Mouse (Mus musculus) neural tube, embryonic 15.5 days (tissue): Measurements from ENCODE around the gene Sspn. TPM values are rescaled to one million over a fixed set of nuclear protein-coding genes. Genes with fewer than 3 reads are reported as not detected.

ENCODE experiments used
- ATAC-seq: fragments of 200-750 bp; cut with Nextera tagmentation; 2 replicates; pipeline ENCODE4 v1.8.0; 2017; ENCODE audit warnings: mild to moderate bottlenecking, moderate TSS enrichment, moderate library complexity; ENCODE audit not compliant: low FRiP score
- H3K27ac ChIP-seq: fragments of 300-500 bp; sonication (generic); replicated peaks from 2 replicates; pipeline ENCODE4 v1.5.1; 2015; ENCODE audit warnings: mild to moderate bottlenecking, inconsistent platforms
- H3K27me3 ChIP-seq: fragments of 300-500 bp; sonication (generic); replicated peaks from 2 replicates; pipeline ENCODE4 v1.6.1; 2015; ENCODE audit warnings: inconsistent platforms
- H3K36me3 ChIP-seq: fragments of 300-500 bp; sonication (generic); 2 replicates; pipeline ENCODE4 v1.6.1; 2015; ENCODE audit warnings: inconsistent platforms
- H3K4me1 ChIP-seq: fragments of 300-500 bp; sonication (generic); 2 replicates; pipeline ENCODE4 v1.6.1; 2015; ENCODE audit warnings: inconsistent platforms
- H3K4me2 ChIP-seq: fragments of 300-500 bp; sonication (generic); 2 replicates; pipeline ENCODE4 v1.6.1; 2015; ENCODE audit warnings: inconsistent platforms, mild to moderate bottlenecking, moderate library complexity
- H3K4me3 ChIP-seq: fragments of 300-500 bp; sonication (generic); replicated peaks from 2 replicates; pipeline ENCODE4 v1.5.1; 2015; ENCODE audit warnings: mild to moderate bottlenecking, inconsistent platforms
- H3K9ac ChIP-seq: fragments of 300-500 bp; sonication (generic); replicated peaks from 2 replicates; pipeline ENCODE4 v1.6.1; 2015; ENCODE audit warnings: mild to moderate bottlenecking, inconsistent platforms
- H3K9me3 ChIP-seq: fragments of 300-500 bp; sonication (generic); replicated peaks from 2 replicates; pipeline ENCODE4 v1.6.1; 2016; ENCODE audit warnings: inconsistent platforms
- WGBS: fragments of 180-500 bp; shearing (Covaris S2); methylation state at CpG from one replicate; pipeline ENCODE4 v1.1.7; 2015; ENCODE audit warnings: mixed read lengths; 5-methylcytosine and 5-hydroxymethylcytosine counted together
- polyA plus RNA-seq: library from polyadenylated mRNA; unstranded; fragments of >200 nt; fragmentation: Nextera tagmentation; extraction: Ambion mirVana; gene quantifications from 2 replicates; pipeline ENCODE4 v1.2.1, GENCODE M21; 2015

The Sspn gene
- polyA plus RNA-seq, 1 experiment from 2014 or later = 5.1 TPM

- Histone ChIP-seq H3K9ac (no peak overlapping the region), H3K4me3 (no peak overlapping the region), H3K9me3 (no peaks in the 10 kb centered on the region), H3K4me2 (no peak overlapping the region), H3K27me3 (no peaks in the 10 kb centered on the region), H3K27ac (no peak overlapping the region), H3K36me3 (no peaks in the 10 kb centered on the region), H3K4me1 (peaks cover 8% of the 10 kb centered on the region; the same call in 1 of the 2 replicates)
- WGBS = 79% methylated on average over 13 of the region's 13 CpGs
- no peak for ATAC-seq
These were observed 32.5 kb downstream of the Sspn start for GRCm38 (mm10) chr6:145963966-145964365.

GRCm38 (mm10) chr6:145967693-145968092 is 36.3 kb downstream of the Sspn start:
- no peak overlapping the region for H3K4me3 ChIP-seq
- H3K9ac ChIP-seq = no peak overlapping the region
- no peak for ATAC-seq
- H3K27ac ChIP-seq = no peak overlapping the region
- H3K27me3 ChIP-seq = no peaks in the 10 kb centered on the region
- H3K4me2 ChIP-seq = no peak overlapping the region
- H3K9me3 ChIP-seq = no peaks in the 10 kb centered on the region
- WGBS = 79% methylated on average over 8 of the region's 8 CpGs
- no peaks in the 10 kb centered on the region for H3K36me3 ChIP-seq
- peaks cover 5% of the 10 kb centered on the region; the same call in 1 of the 2 replicates for H3K4me1 ChIP-seq

GRCm38 (mm10) chr6:145968301-145968818 is 36.9 kb downstream of the Sspn start:
- no peak for ATAC-seq
- H3K36me3 ChIP-seq = no peaks in the 10 kb centered on the region
- H3K9ac ChIP-seq = no peak overlapping the region
- 74% methylated on average over 7 of the region's 7 CpGs for WGBS
- H3K27me3 ChIP-seq = no peaks in the 10 kb centered on the region
- H3K9me3 ChIP-seq = no peaks in the 10 kb centered on the region
- no peak overlapping the region for H3K4me3 ChIP-seq
- no peak overlapping the region for H3K4me2 ChIP-seq
- H3K4me1 ChIP-seq = peaks cover 5% of the 10 kb centered on the region; the same call in 1 of the 2 replicates
- no peak overlapping the region for H3K27ac ChIP-seq

GRCm38 (mm10) chr6:145968821-145969220 is 37.4 kb downstream of the Sspn start:
- no peak overlapping the region for H3K9ac ChIP-seq
- no peak for ATAC-seq
- no peaks in the 10 kb centered on the region for H3K36me3 ChIP-seq
- no peak overlapping the region for H3K27ac ChIP-seq
- H3K4me2 ChIP-seq = no peak overlapping the region
- no peaks in the 10 kb centered on the region for H3K27me3 ChIP-seq
- no peaks in the 10 kb centered on the region for H3K9me3 ChIP-seq
- H3K4me1 ChIP-seq = peaks cover 5% of the 10 kb centered on the region; the same call in 1 of the 2 replicates
- WGBS = 63% methylated on average over 10 of the region's 10 CpGs
- no peak overlapping the region for H3K4me3 ChIP-seq

- no peak for ATAC-seq
- Histone ChIP-seq H3K4me2 (no peak overlapping the region), H3K27ac (no peak overlapping the region), H3K9me3 (no peaks in the 10 kb centered on the region), H3K4me3 (no peak overlapping the region), H3K4me1 (peaks cover 5% of the 10 kb centered on the region; the same call in 1 of the 2 replicates), H3K36me3 (no peaks in the 10 kb centered on the region), H3K27me3 (no peaks in the 10 kb centered on the region), H3K9ac (no peak overlapping the region)
- 76% methylated on average over 5 of the region's 5 CpGs for WGBS
These were observed 38.1 kb downstream of the Sspn start for GRCm38 (mm10) chr6:145969572-145969971.

GRCm38 (mm10) chr6:145972107-145972506 is 40.7 kb downstream of the Sspn start:
- WGBS = 81% methylated on average over 4 of the region's 4 CpGs
- no peaks in the 10 kb centered on the region for H3K27me3 ChIP-seq
- no peak overlapping the region for H3K4me2 ChIP-seq
- no peaks in the 10 kb centered on the region for H3K36me3 ChIP-seq
- no peak overlapping the region for H3K9ac ChIP-seq
- H3K4me3 ChIP-seq = no peak overlapping the region
- H3K4me1 ChIP-seq = peaks cover 5% of the 10 kb centered on the region; the same call in 1 of the 2 replicates
- ATAC-seq = no peak
- no peak overlapping the region for H3K27ac ChIP-seq
- no peaks in the 10 kb centered on the region for H3K9me3 ChIP-seq

- H3K4me1 ChIP-seq = peaks cover 5% of the 10 kb centered on the region; the same call in 1 of the 2 replicates
- ATAC-seq = no peak
- WGBS = 93% methylated on average over 6 of the region's 6 CpGs
These were observed 41.4 kb downstream of the Sspn start for GRCm38 (mm10) chr6:145972836-145973235.

GRCm38 (mm10) chr6:145973356-145973755 is 41.9 kb downstream of the Sspn start:
- no peaks in the 10 kb centered on the region for H3K36me3 ChIP-seq
- no peak overlapping the region for H3K9ac ChIP-seq
- H3K9me3 ChIP-seq = no peaks in the 10 kb centered on the region
- ATAC-seq = no peak
- no peak overlapping the region for H3K4me3 ChIP-seq
- WGBS = 72% methylated on average over 5 of the region's 5 CpGs
- H3K4me1 ChIP-seq = no peaks in the 10 kb centered on the region
- no peak overlapping the region for H3K27ac ChIP-seq
- H3K27me3 ChIP-seq = no peaks in the 10 kb centered on the region
- no peak overlapping the region for H3K4me2 ChIP-seq

More at GRCm38 (mm10) chr6:145972836-145973235, 41.4 kb downstream of the Sspn start:
- no peak overlapping the region for H3K27ac ChIP-seq
- H3K9me3 ChIP-seq = no peaks in the 10 kb centered on the region
- no peaks in the 10 kb centered on the region for H3K36me3 ChIP-seq
- no peak overlapping the region for H3K4me2 ChIP-seq
- no peaks in the 10 kb centered on the region for H3K27me3 ChIP-seq
- H3K4me3 ChIP-seq = no peak overlapping the region
- no peak overlapping the region for H3K9ac ChIP-seq

- WGBS = 83% methylated on average over 7 of the region's 7 CpGs
- Histone ChIP-seq H3K4me3 (no peak overlapping the region), H3K36me3 (no peaks in the 10 kb centered on the region), H3K9ac (no peak overlapping the region), H3K27ac (no peak overlapping the region), H3K27me3 (no peaks in the 10 kb centered on the region), H3K4me1 (no peaks in the 10 kb centered on the region), H3K4me2 (no peak overlapping the region), H3K9me3 (no peaks in the 10 kb centered on the region)
- ATAC-seq = no peak
These were observed 43.3 kb downstream of the Sspn start for GRCm38 (mm10) chr6:145974766-145975165.

GRCm38 (mm10) chr6:145977344-145977743 is 45.9 kb downstream of the Sspn start:
- Histone ChIP-seq H3K4me1 (no peaks in the 10 kb centered on the region), H3K36me3 (no peaks in the 10 kb centered on the region), H3K27ac (no peak overlapping the region), H3K9me3 (no peaks in the 10 kb centered on the region), H3K27me3 (no peaks in the 10 kb centered on the region), H3K4me3 (no peak overlapping the region), H3K4me2 (no peak overlapping the region), H3K9ac (no peak overlapping the region)
- 84% methylated on average over 3 of the region's 3 CpGs for WGBS
- no peak for ATAC-seq

- no peak overlapping the region for H3K27ac ChIP-seq
- H3K4me1 ChIP-seq = no peaks in the 10 kb centered on the region
These were observed 46.5 kb downstream of the Sspn start for GRCm38 (mm10) chr6:145977771-145978450.

GRCm38 (mm10) chr6:145981074-145981473 is 49.6 kb downstream of the Sspn start:
- no peak overlapping the region for H3K4me2 ChIP-seq
- H3K4me3 ChIP-seq = no peak overlapping the region
- no peaks in the 10 kb centered on the region for H3K27me3 ChIP-seq
- no peak for ATAC-seq
- no peak overlapping the region for H3K27ac ChIP-seq
- WGBS = 88% methylated on average over 8 of the region's 8 CpGs
- H3K9ac ChIP-seq = no peak overlapping the region
- no peaks in the 10 kb centered on the region for H3K9me3 ChIP-seq
- no peaks in the 10 kb centered on the region for H3K4me1 ChIP-seq
- H3K36me3 ChIP-seq = no peaks in the 10 kb centered on the region

More at GRCm38 (mm10) chr6:145977771-145978450, 46.5 kb downstream of the Sspn start:
- Histone ChIP-seq H3K36me3 (no peaks in the 10 kb centered on the region), H3K9me3 (no peaks in the 10 kb centered on the region), H3K4me3 (no peak overlapping the region), H3K9ac (no peak overlapping the region), H3K4me2 (no peak overlapping the region), H3K27me3 (no peaks in the 10 kb centered on the region)
- WGBS = 71% methylated on average over 8 of the region's 8 CpGs
- no peak for ATAC-seq
